Mouse (Mus musculus): Measurements from ENCODE around the gene Fam160a1.

- TF ChIP-seq CTCF (IDR thresholded peaks at IDR 0.05; ENCODE audit: control insufficient read depth, insufficient read depth, insufficient read length) (no peak), MYOD1 (IDR thresholded peaks at IDR 0.05; ENCODE audit: control insufficient read depth, insufficient read length, low read depth) (no peak), MAX (IDR thresholded peaks at IDR 0.05) (no peak), USF1 (IDR thresholded peaks at IDR 0.05; ENCODE audit: low read depth) (no peak)
These were observed 172.3 kb downstream of the Fam160a1 start for GRCm38 (mm10) chr3:85644814-85645213.

Data from C2C12 (cell line).